Mouse (Mus musculus) bone marrow macrophage, adult 2 months (primary cell): ENCODE results near the gene Mgme1.

Experiments used
- CTCF ChIP-seq: IDR thresholded peaks from 2 replicates; pipeline ENCODE4 v1.5.1; 2012; ENCODE audit warnings: low read depth, mild to moderate bottlenecking, low read length, moderate library complexity
- POLR2A ChIP-seq: IDR thresholded peaks from 2 replicates; pipeline ENCODE4 v1.6.1; 2012; ENCODE audit warnings: mild to moderate bottlenecking, low read depth, low read length, borderline replicate concordance

GRCm38 (mm10) chr2:144295145-144295735 lies 24.8 kb downstream of the Mgme1 start:
- TF ChIP-seq POLR2A (no peak), CTCF (no peak)
